Mouse (Mus musculus): Measurements from ENCODE around the gene Map3k6.

DNA sequence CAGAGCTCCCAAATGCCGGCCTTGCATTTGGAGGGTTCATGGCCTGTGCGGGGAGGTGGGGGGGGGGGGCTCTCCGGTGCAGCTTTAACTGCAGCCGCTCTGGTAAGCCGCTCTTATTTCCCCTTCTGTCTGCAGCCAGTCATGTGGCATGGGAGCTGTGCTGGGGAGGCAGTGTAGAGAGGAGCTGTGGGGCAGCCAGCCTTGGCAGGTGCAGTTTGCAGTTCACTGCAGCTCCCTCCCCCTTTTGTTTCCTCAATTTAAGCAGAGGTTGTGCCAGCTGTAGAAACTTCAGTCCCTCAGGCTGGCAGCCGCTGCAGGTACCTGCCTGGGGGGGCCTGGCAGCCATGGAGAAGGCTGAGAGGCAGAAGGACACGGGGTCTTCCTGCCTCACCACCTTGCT is 43.8 kb upstream of the Map3k6 start:
- TF ChIP-seq CTCF (IDR thresholded peaks at IDR 0.05; ENCODE audit: borderline replicate concordance, extremely low read depth, insufficient read depth, insufficient read length) (no peak), POLR2A (IDR thresholded peaks at IDR 0.05; ENCODE audit: borderline replicate concordance, extremely low read depth, insufficient read depth, insufficient read length, poor library complexity, severe bottlenecking) (no peak)
